Mouse (Mus musculus) left cerebral cortex, adult 18-20 months (tissue): ENCODE results near the gene Efnb2. TPM values are rescaled to one million over a fixed set of nuclear protein-coding genes. Genes with fewer than 3 reads are reported as not detected.

ENCODE experiments used
- DNase-seq, 2 experiments: peaks; one replicate each; pipeline ENCODE4 v3.0.0; 2021 to 2022; ENCODE audit warnings: low spot score in 2 of 2, mixed read lengths in 1 of 2
- total RNA-seq, 2 experiments: library from RNA; stranded (reverse); gene quantifications; 2 replicates each; pipeline ENCODE4 v1.2.3; 2021

The Efnb2 gene
- total RNA-seq, 2 experiments from 2014 or later = 60.1 to 64.2 TPM

DNA sequence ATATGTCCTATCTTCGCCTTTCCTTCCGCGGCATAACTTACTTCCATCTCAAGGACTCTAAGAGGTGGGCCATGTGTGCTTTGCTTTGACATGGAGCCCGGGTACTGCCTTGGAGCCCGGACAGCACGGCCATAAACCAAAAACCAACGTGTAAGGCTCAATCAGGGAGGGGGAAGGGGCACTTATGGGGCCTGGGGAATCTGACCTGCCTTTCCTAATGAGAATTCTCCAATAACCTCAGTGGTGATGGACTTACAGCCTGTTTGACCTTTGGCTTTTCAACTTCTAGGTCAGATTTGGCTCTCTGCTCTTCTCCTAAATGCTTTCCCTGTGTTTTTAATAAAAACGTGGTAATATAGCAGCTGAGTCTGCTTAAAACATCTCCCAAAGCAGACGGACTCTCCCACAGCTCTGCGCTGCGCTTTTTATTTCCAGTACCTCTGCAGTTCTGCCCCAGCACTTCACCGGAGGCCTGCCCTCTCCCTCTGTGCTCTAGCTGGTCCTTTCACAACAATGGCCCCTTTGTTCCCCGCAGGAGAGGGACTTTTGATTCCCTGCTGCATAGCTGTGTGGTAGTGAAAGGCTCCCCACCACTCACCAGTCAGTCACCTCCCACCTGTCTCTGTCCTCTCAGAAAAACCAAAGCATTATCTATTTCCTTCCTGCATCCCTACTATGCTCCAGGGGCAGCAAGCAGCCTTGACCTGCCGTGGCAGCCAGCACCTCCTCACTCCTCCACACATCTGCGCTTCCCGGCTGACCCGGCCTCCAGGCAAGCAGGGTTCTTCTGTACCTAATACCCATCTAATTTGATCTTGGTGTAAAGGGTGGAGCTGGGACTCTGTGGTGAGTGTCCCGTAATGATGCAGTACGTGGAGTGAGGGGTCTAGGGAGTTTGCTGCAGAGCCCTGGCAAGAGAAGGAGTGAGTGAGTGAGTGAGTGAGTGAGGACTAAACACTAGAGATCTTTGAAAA, 41.5 kb downstream of the Efnb2 start:
- peak in 1 of 2 experiments; percentile 26 for DNase-seq

DNA sequence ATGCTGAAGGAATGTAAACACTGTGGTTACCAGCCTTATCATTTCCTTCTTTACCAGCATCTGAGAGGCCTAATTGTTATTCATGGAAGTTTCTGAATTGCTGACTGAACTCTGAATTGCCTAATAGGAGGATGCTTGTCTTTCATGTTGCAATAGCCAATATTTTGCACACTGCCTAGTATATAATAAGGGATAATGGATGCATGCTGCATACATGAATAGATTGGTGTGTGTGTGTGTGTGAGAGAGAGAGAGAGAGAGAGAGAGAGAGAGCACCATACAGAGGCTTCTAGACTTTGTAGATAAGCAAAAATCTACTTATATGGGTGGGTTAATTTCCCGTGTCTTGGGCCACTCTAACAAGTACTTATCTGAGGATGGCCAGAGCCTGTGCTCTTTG, 47.2 kb downstream of the Efnb2 start:
- no peak for DNase-seq

DNA sequence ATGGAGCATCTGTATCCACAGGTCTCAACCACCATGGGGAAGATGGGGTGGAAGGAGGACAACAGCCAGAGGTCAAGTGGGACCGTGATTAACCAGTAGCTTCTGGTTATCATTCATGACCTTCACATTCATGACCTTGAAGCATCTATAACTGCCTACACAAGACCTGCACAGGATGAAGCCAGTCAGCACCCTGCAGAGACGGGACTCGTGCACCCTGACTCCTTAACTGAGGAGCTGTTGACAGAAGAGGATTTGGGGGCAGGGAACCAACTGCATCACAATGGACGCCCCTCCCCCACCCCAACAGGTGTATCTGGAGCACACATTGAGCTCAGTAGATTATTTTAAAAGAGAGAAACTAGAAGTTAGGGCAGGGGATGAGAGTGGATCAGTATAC, 49.1 kb downstream of the Efnb2 start:
- no peak for DNase-seq

DNA sequence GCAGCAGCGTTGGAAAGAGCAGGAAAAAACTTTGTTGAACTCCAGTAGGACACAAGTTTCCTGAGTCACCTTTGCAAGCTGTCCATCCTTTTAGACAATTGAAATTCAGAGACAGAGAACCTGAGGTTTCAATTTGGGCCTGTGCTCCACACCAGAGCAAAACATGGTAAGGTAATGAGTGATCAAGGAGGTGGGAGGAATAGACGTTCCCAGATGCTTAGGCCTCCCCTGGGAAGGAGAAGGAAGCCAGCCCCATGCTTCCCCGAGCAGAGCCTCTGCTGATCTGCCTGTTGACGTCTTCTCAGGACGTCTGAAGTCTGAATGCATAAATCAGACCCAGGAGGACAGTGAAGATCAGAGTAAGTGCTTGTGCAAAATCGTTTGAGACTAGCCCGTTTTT, 51.3 kb downstream of the Efnb2 start:
- DNase-seq = no peak

DNA sequence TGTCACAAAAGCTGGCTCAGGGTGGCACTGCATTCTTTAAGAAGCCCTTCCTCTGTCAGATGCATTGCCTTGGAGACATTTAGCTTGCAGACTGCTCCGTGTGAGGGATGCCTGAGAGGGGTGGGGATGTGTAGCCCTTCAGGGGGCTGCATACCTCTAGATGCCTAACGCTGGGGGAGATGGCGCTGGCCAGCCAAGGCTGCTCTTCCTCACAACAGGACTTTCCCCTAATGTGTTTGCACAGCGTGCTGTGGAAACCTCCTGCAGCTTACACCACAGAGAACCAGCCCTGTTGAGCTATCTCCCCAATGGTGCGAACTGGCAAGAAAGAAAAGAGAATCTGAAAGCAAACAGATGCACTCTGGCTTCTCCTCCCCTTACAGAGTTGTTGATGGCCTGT, 51.9 kb downstream of the Efnb2 start:
- DNase-seq = no peak

DNA sequence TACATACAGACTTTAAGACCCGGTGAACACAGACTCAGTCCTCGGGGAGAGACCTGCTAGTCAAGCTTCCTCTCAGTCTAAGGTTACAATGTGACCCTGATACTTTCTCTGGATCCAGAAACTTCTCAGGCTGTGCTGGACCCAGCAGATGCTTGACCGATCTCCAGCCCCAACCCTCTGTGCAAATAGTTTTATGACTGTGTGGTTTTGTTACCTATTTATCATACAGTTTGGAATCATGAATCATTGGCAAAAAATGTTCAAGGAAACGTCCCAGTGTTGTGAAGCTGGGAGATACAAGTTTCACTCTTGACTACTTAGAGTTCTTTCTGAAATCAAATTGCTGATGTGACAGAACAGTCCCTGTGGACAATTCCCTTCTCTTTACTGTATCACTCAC, 55.4 kb downstream of the Efnb2 start:
- DNase-seq = no peak

DNA sequence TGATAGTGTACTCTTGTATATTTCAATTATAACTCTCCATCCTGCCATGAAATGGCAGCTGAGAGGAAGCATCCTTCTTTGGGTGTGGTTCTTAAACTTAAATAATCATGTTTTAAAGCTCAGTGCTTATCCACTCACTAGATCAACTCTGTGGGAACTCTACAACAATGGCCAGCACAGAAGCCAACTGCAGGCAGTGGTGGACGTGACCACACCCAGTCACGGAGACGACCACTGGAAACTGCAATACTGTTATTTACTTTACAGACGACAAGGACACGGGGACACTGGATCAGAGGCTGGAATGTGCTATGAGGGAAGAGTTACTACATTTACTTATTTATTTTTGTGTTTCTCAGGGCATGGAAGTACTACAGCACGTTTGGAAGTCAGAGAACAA, 57.2 kb downstream of the Efnb2 start:
- DNase-seq = no peak

DNA sequence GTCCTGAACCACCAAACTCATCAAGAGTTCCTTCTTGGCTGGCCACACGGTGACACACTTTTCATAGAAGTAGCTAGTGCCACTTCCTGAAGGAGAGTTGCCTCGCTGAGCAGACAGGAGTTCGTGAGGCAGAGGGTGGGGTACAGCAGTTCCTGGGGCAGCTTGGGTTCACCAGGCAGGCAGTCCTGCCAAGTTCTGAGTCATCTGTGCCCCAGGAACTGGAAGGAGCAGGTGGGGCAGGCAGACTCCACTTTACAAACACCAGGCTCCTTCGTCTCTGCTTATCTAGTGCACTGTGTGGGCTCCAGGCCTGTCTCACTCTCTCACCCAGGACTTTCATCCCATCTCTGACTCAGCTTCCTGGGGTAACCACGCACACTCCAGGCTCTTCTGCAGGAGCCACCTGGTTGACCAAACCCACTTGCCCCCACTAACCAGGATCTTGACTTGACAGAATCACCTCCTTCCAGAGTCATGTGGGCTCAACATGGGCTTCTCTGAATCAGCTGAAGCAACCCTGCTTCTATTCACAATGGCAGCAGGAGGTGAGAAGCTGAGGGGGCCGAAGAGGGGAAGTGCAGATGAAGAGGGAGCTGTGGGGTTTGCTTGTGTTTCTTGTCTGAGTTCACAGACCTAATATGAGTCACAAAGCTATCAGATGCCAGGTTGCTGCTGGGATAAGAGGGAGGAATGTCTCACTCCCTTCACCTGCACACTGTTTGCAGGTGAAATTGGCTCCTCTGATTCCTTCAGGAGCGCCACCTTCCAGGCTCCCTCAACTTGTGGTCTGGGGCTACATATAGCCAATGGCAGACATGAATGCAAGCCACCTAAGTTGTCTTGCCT, 58.2 kb downstream of the Efnb2 start:
- no peak for DNase-seq

DNA sequence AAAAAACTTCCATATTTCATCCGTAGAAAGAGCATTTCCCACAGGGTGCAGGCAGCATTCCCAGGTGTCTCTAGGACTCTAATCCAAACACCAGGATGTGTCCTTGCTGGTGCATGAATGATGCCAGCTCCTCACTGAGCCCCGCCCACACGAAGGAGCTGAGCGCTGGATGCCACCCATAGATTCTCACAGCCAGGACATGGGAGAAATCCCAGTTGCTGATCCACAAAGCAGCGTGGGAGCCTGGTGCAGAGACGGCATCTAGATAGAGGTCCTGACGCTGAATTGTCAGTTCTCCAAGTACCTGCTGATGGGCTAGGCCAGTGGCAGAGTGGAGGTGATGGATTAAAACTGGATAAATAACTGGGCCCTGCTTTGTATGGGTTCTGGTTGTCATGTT, 61.1 kb downstream of the Efnb2 start:
- peak; percentile 32 to 42 for DNase-seq

DNA sequence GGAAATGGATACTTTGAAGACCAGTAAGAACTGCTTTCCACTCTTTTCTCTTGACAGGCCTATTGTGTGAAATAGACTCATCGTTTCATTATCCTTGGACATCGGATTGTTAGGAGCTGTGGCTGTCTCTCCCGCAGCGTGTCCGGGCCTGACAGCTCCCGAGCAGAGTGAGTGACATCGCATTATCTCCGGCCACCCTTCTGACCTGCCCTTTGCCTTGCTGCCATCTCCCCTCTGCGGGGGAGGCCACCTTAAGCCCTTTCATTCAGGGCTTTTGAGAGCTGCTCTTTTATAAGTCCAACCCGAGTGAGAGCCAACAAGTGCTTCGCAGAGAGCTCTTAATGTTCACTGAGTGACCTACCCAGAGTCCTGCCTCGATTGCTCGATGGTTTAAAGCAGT, 63.6 kb downstream of the Efnb2 start:
- DNase-seq = no peak

DNA sequence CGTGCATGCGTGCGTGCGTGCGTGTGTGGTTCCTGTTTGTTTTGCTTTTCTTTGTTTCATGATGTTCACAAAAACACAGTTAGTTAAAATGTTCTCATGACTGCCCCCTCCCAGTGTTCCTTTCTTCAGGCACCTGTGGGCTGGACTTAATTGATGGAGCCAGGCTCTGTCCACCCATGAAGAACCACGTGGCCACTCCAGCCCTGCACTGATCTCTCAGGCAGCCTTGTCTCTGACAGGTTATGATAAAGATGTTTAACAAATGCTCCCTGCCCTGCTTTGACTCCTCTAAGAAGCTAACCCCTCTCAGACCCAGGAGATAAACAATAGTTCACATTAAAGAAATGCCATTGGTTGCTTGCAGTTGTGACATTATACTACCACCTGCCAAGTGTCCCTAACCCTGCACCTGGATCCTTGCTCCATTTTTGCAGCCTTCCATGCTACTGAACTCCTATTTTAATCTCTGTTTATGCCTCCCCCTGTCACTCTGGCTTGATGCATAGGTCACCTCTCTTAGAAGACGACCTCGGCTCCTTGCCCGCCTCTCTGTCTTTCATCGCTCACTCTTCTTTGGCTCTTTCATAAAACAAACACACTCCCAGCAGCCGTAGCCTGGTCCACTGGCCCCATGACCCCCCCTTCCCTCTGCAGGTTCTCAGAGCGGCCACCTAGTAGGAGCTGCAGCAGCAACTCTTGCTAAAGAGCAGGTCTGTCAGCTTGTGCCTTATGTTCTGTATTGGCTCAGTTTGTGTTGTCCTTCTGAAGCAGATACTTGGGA, 65.0 kb downstream of the Efnb2 start:
- no peak for DNase-seq

DNA sequence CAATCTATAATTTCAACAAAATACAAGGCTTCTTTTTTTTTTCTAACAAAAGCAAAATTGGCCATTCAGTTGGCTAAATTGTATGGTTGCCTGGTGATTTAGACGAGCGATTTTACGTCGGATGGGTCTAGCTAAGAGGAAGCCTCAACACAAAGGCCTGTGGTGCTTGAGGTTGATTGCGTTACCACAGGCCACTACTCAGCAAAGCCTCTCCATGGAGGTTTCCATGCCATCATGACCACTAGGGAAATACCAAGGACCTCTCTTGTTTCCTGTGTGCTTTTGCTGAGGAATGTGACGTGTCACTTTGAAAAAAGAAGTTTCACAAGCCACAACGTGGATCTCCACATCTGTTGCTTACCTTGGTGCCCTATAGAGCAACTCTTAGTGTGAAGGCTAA, 67.2 kb downstream of the Efnb2 start:
- DNase-seq = no peak

DNA sequence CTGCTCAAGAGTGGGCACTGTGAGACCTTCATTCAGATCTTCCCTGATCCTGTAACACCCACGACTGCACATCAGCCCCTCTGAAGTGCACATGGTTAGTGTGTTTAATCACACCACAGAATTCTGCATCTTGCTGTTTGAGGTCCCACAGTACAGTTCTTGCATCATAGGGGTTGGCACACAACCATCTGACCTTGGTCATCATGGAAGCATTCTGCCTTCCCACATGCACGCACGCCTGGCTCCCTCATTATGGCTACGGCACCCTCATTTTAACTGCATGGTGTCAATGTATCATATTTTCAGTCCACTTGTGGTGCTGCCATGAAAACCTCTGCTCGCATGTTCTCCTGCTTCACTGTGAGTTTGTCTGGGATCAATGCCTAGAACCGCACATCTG, 67.7 kb downstream of the Efnb2 start:
- no peak for DNase-seq

DNA sequence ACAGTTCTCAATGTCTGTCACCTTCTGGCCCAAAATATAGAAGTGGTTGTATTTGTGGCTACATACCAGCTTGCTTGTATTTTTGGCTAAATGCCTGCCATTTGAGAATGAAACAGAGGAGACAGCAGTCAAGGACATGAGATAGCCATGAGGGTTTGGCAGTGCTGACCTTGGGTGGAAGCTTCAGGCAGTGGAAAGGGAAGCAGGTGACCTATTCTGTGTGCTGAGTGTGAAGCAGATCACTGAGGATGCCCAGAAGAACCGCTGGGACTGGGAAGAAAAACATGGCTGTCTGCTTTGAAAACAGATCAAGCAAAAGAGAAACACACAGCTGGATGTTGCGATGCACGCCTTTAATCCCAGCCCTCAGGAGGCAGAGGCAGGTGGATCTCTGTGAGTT, 68.7 kb downstream of the Efnb2 start:
- DNase-seq = no peak

DNA sequence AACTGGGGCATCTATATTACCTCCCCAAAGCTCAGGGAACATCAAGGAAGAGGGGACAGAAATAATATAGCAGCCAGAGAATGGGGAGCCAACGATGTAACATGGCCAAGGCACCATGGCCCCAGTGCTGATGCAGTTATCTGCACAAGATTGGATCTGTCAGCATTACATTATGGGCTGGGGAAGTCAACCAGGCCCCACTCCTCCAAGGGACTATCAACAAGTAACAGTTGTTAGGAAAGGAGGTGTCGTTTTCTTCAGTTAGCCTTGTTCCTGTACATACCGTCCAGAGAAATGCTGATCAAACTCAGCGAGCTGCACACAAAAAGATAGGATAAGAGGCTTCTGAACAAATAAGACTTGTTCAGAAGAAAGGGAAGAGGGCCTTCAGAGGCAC, 77.1 kb downstream of the Efnb2 start:
- no peak for DNase-seq

DNA sequence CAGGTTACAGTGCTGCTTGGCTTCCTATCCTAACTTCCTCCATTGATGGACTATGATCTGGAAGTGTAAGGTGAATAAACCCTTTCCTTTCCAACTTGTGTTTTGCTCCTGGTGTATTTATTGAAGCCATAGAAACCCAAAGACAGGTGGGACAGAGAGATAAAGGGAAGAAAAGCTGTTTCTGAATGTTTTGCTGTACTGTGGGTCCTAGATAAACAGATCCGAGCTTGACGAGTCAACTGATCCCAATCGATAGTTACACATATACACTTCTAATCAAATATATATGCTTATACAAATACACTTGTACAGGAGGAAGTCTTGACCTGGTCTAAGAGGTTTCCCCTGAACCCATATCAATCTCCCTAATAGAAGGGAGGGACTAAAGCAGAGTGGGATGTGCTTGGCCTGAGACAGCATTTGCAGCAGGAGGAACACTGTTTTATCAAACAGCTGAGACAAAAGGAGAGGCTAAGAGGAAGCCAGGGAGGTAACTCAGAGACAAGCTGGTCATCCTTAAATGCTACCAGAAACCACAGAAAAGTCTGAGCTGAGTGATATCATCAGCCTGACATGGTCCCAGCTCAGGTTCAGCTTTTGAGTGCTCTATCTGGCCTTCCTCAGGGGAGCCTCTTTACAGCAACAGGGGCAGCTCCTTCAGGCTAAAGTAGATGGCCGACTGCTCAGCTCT, 77.6 kb downstream of the Efnb2 start:
- no peak for DNase-seq

DNA sequence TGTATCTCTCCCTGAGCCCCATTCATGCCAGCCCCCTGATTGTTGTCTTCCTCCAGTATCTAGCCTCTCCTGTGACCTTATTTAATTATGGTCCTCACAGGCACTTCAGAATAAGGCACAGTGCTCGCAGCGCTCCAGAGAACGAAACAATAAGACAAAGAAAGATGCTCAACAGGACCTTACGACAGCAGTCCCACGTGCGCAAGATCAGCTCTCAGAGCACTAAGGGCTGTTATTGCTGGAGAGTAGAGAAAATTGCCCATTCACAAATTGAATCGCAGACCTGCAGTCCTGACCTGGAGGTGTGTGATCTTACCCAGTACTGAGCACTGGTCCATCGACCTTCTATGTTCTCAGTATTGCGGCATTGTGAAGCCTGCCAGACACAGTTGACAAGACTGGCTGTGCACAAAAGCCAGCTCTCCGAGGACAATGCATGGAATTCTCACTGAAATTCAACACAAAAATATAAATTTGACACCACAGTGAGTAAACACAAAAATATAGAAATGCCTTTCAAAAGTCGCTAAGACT, 83.2 kb downstream of the Efnb2 start:
- no peak for DNase-seq

DNA sequence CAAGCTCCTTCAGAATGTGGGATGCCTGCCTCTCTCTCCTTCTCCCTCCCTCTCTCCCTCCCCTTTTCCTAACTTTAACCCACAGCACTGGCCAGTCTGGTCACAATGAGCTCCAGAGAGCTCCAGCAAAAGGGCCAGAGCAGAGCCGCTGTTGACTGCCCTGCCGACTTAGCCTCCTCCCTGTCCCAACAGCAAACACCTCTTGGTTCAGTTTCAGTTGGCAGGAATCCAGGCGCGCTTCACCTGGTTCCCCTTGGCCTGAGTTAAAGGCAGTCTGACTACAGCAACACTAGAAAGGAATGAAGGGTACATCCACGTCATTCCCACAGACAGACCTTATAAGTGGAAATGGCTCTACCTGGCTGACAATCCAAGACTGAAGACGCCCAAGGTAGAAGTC, 84.2 kb downstream of the Efnb2 start:
- DNase-seq = no peak

DNA sequence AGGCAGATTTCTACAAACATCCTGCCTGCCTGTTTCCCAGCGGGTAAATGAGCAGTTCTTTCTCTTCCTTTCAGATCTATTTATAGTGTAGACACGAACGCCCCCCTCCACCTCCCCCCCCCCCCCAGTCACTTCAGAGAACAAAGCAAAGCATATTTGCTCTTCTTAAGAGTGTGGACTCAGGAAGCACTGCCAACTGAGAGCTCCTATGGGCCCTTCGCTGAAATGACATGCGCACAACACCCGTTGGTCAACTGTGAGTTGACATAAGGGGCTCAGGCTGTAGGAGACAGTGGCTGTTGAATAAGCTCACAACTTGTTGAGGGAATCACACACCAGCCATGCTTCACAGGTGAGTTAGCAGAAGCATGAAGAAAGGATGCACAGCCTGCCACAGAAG, 84.8 kb downstream of the Efnb2 start:
- DNase-seq = no peak
